Mouse (Mus musculus): ENCODE measurements around the gene Elf2.

Gene Elf2

DNA sequence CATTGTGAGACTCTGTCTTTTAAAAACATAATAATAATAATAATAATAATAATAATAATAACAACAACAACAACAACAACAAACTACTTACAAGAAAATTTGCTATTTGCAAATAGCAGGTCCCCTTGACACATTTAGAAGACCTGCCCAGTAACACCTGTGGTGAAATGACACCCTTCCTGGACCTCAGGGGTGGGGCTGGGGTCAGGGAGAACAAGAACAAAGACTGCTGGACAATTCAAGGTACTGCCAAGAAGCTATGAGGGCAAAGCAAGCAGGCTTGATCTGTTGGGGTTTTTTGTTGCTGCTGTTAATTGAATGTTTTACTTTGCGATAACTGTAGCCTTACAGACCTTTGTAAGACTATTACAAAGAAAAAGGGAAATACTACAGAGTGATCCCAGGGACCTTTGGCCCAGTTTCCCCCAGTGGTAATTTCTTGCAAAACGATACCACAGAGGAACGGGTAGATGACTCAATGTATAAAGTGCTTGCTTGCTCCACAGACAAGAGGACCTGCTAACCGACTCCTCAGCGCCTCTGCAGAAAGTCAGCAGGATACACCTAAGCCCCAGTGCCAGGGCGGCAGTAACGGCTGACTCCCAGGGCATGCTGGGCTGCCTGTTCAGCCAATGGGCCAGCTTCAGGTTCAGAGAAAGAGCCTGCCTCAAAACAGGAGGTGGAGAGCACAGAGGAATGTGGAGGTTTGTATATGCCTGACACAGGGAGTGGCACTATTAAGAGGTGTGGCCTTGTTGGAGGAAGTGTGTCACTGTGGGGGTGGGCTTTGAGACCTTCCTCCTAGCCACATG lies 130.8 kb downstream of the Elf2 start:
- DNase-seq = no peak

- no peak for DNase-seq
Observed at GRCm38 (mm10) chr3:51208633-51209032, 131.8 kb downstream of the Elf2 start.

DNA sequence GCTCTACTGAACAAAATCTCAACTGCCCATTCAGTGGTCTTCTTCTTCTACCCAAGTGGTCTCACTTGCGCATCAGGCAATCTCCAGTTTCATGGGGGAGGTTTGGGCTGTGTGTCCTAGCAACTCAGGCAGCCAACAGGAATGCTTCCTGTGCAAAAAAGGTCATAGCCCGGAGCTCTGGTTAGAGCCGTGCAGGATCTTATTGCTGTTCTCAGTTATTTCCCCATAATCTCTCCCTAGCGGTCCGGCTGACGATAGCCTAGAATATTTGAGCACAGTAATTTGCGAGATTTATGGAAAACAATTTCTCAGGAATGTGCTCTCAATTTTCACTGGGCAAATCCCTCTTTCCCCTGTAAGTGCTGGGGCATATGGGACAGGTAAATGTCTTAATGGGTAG lies 133.9 kb downstream of the Elf2 start:
- no peak for DNase-seq

DNA sequence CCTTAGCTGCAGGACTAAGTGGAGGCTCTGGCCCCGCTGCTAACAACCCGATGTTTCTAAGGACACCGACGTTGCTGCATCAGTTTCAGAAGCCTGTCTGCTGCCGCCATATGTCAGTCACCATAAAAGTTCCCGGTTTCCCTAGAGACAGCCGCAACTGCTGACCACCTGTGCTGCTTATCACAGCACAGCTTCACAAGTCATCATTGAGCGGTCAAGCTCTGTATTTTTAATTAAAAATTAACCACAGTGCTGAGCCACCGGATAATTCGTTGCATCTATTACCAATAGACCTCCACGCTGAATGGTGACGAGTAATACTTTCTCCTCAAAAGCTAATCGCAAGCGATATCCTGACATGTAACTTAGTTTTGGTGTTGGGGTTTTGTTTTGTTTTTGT lies 135.6 kb downstream of the Elf2 start:
- DNase-seq = no peak

- no peak for DNase-seq
Observed at GRCm38 (mm10) chr3:51204441-51204840, 136.0 kb downstream of the Elf2 start.

GRCm38 (mm10) chr3:51203906-51204305 lies 136.6 kb downstream of the Elf2 start:
- no peak for DNase-seq
